Mouse (Mus musculus): ENCODE results near the gene Psg16. TPM values are rescaled to one million over a fixed set of nuclear protein-coding genes. Genes with fewer than 3 reads are reported as not detected.
A peak's percentile ranks its signal among the peaks of the same experiment; 100 is the strongest.

Psg16 gene
- polyA plus RNA-seq (2016; fragmentation: Nextera tagmentation; extraction: Ambion mirVana), result 0.05 and 0.06 TPM in 2 replicates

- Histone ChIP-seq H3K36me3 (no peaks in the 10 kb centered on the region), H3K9me3 (replicated peaks) (no peaks in the 10 kb centered on the region), H3K4me1 (no peaks in the 10 kb centered on the region), H3K27me3 (ENCODE audit: low read depth, poor library complexity, severe bottlenecking) (no peaks in the 10 kb centered on the region), H3K4me3 (no peak within 1 kb of the TSS), H3K27ac (no peak within 1 kb of the TSS)
- DNase-seq (ENCODE audit: low spot score), result peak; percentile 83
- 70% methylated on average over 23 of the region's 23 CpGs for WGBS
Measured at GRCm38 (mm10) chr7:17073904-17074615, at the start of gene Psg16. Psg16 (plus strand) TSS chr7:17074040.

DNA sequence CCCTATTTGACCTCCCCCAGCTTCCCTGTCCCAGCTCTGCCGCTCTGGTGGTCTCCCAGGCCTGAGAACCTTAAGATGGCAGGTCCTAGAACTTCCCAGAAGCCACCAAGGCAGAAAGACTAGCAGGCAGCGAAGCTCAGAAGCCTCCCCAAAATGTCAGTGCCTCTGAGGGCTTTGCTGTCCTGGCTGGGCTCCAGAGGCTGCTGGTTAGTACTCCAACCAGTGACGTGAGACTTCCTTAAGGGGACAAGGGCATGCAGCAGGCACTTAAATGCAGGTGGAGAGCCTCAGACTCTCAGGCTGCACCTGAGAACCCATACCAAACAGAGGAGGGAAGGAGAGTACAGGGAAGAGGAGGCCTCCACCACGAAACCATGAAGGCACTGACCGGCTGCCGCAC is 49.7 kb upstream of the Psg16 start:
- Histone ChIP-seq H3K9me3 (replicated peaks) (no peaks in the 10 kb centered on the region), H3K27ac (peak overlapping the region; percentile 42; the same call in 1 of the 2 replicates), H3K4me3 (no peak overlapping the region), H3K36me3 (peaks cover 68% of the 10 kb centered on the region), H3K27me3 (ENCODE audit: low read depth, poor library complexity, severe bottlenecking) (no peaks in the 10 kb centered on the region), H3K4me1 (peaks cover 35% of the 10 kb centered on the region)
- 94% methylated on average over 6 of the region's 6 CpGs for WGBS
- DNase-seq (ENCODE audit: low spot score), result no peak

- WGBS, result 88% methylated on average over 10 of the region's 10 CpGs
- Histone ChIP-seq H3K27ac (peak overlapping the region; percentile 42), H3K36me3 (peaks cover 60% of the 10 kb centered on the region), H3K4me3 (0 out of 2 replicates have a peak overlapping the region, but pooled peaks have one; percentile 7), H3K4me1 (peaks cover 35% of the 10 kb centered on the region), H3K9me3 (replicated peaks) (no peaks in the 10 kb centered on the region), H3K27me3 (ENCODE audit: low read depth, poor library complexity, severe bottlenecking) (no peaks in the 10 kb centered on the region)
- DNase-seq (ENCODE audit: low spot score), result no peak
Measured at GRCm38 (mm10) chr7:17024814-17025504, 48.9 kb upstream of the Psg16 start.

DNA sequence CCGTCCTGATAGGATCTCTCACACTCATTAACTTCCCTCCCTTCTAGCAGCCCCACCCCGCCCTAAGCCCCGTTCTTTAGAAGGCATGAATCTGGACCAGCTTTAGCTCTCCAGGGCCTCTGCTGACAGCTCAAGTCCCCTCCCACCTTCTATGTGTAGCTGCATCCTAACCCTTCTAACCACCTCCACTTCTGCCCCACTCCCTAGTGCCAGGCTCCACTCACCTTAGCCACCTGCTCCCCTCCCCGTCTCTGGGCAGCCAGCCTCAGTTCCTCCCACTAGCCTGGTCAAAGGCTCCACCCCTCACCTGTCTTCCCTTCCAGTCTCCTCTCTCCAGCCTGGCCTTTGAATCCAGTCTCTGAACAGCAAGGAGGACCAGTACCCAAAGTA is 48.3 kb upstream of the Psg16 start:
- H3K27ac ChIP-seq, result no peak overlapping the region
- H3K36me3 ChIP-seq, result peaks cover 55% of the 10 kb centered on the region
- H3K4me1 ChIP-seq, result peaks cover 35% of the 10 kb centered on the region
- WGBS, result 84% methylated on average over 4 of the region's 4 CpGs
- no peaks in the 10 kb centered on the region for H3K9me3 ChIP-seq (replicated peaks)
- DNase-seq (ENCODE audit: low spot score), result no peak
- no peaks in the 10 kb centered on the region for H3K27me3 ChIP-seq (ENCODE audit: low read depth, poor library complexity, severe bottlenecking)
- 0 out of 2 replicates have a peak overlapping the region, but pooled peaks have one; percentile 7 for H3K4me3 ChIP-seq

DNA sequence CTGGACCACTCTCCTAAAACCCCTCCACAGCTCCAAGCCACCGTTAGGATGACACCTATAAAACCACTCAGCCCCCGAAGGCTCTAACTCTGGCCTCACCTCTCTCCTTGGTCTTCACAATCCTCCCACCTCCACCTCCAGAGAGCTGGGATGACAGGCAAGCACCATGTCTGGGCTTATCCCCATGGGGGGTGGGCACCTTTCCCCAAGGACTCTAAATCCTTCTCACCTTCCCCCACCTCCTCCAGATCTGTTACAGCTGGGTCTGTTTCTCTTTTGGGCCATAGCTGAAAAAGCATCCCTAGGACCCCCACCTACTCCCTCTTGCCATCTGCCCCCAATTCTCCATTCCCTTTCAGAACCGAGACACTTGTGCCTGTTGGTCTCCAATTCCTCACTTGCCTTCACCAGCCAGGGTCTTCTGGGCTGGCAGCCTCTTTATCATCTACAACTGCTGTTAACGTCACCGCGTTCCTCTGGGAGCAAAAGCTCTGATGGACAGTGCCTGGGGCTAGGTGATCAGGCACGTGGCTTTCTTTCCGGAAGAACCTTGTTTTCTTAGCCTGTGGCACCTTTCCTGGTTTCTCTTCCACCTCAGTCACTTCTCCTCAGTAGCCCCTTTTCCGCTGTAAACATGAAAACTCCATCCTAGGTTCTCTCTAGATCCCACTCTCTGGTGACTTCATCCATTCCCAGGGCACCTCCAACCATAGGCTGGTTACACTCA is 47.8 kb upstream of the Psg16 start:
- Histone ChIP-seq H3K27ac (no peak overlapping the region), H3K36me3 (peaks cover 49% of the 10 kb centered on the region), H3K4me3 (peak overlapping the region; percentile 84), H3K4me1 (peaks cover 35% of the 10 kb centered on the region), H3K27me3 (ENCODE audit: low read depth, poor library complexity, severe bottlenecking) (no peaks in the 10 kb centered on the region), H3K9me3 (replicated peaks) (no peaks in the 10 kb centered on the region)
- no peak for DNase-seq (ENCODE audit: low spot score)
- WGBS, result 75% methylated on average over 9 of the region's 9 CpGs

GRCm38 (mm10) chr7:17026710-17027587 is 46.9 kb upstream of the Psg16 start:
- Histone ChIP-seq H3K27ac (peak overlapping the region; percentile 89), H3K4me3 (peak overlapping the region; percentile 84), H3K9me3 (replicated peaks) (no peaks in the 10 kb centered on the region), H3K27me3 (ENCODE audit: low read depth, poor library complexity, severe bottlenecking) (no peaks in the 10 kb centered on the region), H3K4me1 (peaks cover 35% of the 10 kb centered on the region), H3K36me3 (peaks cover 40% of the 10 kb centered on the region)
- no peak for DNase-seq (ENCODE audit: low spot score)
- 9% methylated on average over 24 of the region's 24 CpGs for WGBS

DNA sequence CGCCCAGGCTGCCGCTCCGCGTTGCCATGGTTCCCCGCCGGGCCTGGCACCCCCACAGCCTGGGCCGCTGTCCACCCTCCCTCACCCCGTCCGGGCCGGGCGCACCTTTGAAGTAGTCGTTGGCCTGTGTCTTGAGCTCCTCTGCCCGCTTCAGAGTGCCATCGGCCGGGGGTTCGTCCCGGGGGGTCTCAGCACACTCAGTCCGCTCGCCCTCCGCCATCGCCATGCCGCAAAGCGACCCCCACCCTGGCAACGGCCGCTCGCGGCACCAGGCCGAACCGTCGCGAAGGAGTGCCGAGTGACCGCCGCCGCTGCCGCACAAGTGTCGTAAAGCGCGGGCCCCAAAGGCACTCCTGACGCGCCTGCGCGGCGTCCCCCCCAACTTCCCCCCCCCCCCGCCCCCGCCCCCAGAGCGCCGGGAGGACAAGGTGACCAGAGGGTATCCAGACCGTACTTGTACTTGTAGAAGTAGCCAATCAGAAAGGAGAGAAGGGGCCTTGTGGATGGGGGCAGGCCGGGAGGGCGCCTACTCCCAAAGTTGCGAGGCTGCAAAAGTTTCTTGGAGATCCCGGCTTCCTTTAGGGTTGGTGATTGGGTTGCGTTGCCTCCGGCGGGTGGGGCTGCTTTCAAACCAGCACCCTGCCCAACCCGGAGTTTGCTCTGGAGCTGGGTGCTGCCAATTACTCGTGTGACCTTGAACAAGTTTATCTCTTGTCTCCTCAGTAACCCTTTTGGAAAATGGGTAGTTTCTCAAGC is 46.1 kb upstream of the Psg16 start, which contains the start of gene Ppp5c:
Gene Ppp5c, minus strand, starts transcription at position 337 of the 756 bp plus-strand sequence.
- Histone ChIP-seq H3K4me1 (peaks cover 35% of the 10 kb centered on the region), H3K9me3 (replicated peaks) (no peaks in the 10 kb centered on the region), H3K4me3 (peak within 1 kb of the TSS; percentile 84), H3K27ac (peak within 1 kb of the TSS; percentile 89), H3K36me3 (peaks cover 32% of the 10 kb centered on the region), H3K27me3 (ENCODE audit: low read depth, poor library complexity, severe bottlenecking) (no peaks in the 10 kb centered on the region)
- WGBS, result under 1% methylated on average over 58 of the region's 58 CpGs
- peak; percentile 98 for DNase-seq (ENCODE audit: low spot score)

DNA sequence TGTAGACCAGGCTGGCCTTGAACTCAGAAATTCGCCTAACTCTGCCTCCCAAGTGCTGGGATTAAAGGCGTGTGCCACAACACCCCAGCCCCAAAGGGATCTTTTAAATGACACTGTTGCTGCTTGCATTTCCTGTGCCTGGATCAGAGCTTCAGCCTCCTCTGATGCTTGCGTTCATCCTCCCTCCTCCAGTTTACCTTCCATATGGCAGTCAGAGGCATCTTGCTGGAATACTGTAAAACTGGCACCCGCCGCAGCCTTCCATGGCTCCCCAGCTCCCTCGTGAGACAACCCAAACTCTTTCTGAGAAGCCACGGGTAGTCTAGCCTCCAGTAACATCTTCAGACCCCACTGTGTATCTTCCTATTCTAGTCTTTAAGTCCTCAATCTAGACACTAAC is 44.9 kb upstream of the Psg16 start:
- 73% methylated on average over 7 of the region's 7 CpGs for WGBS
- H3K4me3 ChIP-seq, result no peak overlapping the region
- no peak for DNase-seq (ENCODE audit: low spot score)
- H3K27me3 ChIP-seq (ENCODE audit: low read depth, poor library complexity, severe bottlenecking), result no peaks in the 10 kb centered on the region
- no peak overlapping the region for H3K27ac ChIP-seq
- H3K9me3 ChIP-seq (replicated peaks), result no peaks in the 10 kb centered on the region
- H3K4me1 ChIP-seq, result peaks cover 31% of the 10 kb centered on the region
- peaks cover 21% of the 10 kb centered on the region for H3K36me3 ChIP-seq

DNA sequence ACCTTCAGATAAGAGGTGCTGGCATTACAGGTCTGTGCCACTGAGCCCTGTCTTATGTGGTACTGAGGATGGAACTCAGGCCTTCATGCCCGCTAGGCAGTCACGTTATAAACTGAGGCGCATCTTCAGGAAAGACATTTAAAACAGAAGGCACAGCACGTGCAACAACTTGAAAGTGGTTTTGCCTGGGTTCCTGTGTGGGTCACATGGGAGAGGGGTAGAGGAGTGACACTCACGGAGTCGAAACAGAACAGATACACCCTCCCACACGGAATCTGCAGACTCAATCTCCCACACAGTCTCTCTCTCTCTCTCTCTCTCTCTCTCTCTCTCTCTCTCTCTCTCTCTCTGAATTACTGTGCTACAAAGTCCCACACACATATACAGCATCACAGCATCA is 43.6 kb upstream of the Psg16 start:
- no peak overlapping the region for H3K27ac ChIP-seq
- no peak overlapping the region for H3K4me3 ChIP-seq
- H3K9me3 ChIP-seq (replicated peaks), result no peaks in the 10 kb centered on the region
- H3K36me3 ChIP-seq, result peaks cover 16% of the 10 kb centered on the region
- 86% methylated on average over 7 of the region's 7 CpGs for WGBS
- DNase-seq (ENCODE audit: low spot score), result no peak
- H3K27me3 ChIP-seq (ENCODE audit: low read depth, poor library complexity, severe bottlenecking), result no peaks in the 10 kb centered on the region
- H3K4me1 ChIP-seq, result peaks cover 18% of the 10 kb centered on the region

GRCm38 (mm10) chr7:17038018-17038695 is 35.7 kb upstream of the Psg16 start:
- H3K4me3 ChIP-seq, result no peak overlapping the region
- WGBS, result 51% methylated on average over 9 of the region's 9 CpGs
- peaks cover 8% of the 10 kb centered on the region for H3K4me1 ChIP-seq
- no peaks in the 10 kb centered on the region for H3K9me3 ChIP-seq (replicated peaks)
- peak overlapping the region; percentile 25; the same call in 1 of the 2 replicates for H3K27ac ChIP-seq
- H3K27me3 ChIP-seq (ENCODE audit: low read depth, poor library complexity, severe bottlenecking), result no peaks in the 10 kb centered on the region
- H3K36me3 ChIP-seq, result peaks cover 43% of the 10 kb centered on the region
- DNase-seq (ENCODE audit: low spot score), result no peak

DNA sequence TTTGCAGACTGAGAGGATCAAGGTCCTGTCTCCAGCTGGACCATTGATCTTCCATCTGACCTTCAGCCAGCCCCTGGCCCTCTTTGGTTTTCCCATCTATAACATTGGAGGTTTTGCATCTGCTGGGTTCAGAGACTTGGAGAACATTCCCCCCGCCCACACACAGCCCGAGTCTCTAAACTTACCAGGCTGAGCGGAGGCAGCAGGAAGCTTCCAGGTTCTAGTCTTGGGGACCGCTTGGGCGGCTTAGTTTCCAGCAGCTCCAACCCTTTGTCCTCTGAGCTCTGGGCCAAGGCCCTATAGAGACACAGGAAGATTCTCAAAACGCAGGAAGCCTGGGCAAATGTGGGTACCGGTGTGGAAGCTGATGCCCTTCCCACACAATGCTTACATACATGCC is 34.5 kb upstream of the Psg16 start:
- H3K36me3 ChIP-seq, result peaks cover 52% of the 10 kb centered on the region
- WGBS, result 93% methylated on average over 7 of the region's 7 CpGs
- H3K27me3 ChIP-seq (ENCODE audit: low read depth, poor library complexity, severe bottlenecking), result no peaks in the 10 kb centered on the region
- H3K9me3 ChIP-seq (replicated peaks), result no peaks in the 10 kb centered on the region
- H3K4me3 ChIP-seq, result no peak overlapping the region
- peaks cover 8% of the 10 kb centered on the region for H3K4me1 ChIP-seq
- no peak overlapping the region for H3K27ac ChIP-seq
- no peak for DNase-seq (ENCODE audit: low spot score)

All from limb, embryonic 10.5 days (tissue).